Mouse (Mus musculus): Measurements from ENCODE around the gene Eml2.
"Not testable (repeated sequence)": the region's sequence is repeated elsewhere in the genome, so short reads cannot be mapped to it uniquely, and the experiment has no call there.

The Eml2 gene

GRCm38 (mm10) chr7:19175708-19176515 lies at the start of gene Eml2:
Gene Eml2, plus strand, starts transcription at chr7:19176421.
- no peak for DNase-seq (ENCODE audit: low spot score in 2 of 2)

DNA sequence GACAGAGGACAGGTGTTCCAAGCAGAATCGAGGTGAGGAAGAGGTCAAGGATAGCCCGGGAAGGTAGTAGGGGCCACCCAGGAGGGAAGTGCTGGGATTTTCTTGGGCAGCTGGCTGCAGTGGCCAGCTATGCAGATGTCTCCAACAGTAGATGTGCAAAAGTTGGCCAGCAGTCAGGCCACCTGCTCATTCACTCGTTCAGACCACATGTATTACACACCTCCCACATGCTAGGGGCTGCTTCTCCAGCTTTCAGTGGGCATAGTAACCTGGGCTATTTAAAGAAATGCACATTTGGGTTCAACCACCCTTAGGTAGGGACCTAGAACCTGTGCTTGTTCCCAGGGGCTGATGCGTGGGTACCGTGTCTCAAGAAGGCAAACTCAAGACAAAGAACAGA lies 48.5 kb upstream of the Eml2 start:
- no peak for DNase-seq (ENCODE audit: low spot score in 2 of 2)

DNA sequence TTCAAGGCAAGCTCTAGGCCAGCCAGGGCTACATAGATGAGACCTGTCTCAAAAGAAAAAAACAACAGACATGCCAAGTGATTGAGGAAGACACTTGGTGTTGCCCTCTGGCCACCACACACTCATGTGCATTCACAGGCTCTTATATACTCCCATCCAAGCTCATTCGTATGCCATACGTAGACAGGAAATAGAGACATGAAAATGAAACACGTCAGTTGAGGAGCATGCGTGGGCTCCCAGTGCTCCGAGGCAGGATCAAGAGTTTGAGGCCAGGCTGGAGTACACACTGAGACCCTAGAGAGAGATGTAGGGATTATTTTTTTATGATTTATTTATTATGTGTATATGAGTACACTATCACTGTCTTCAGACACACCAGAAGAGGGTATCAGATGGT lies 46.8 kb upstream of the Eml2 start:
- no peak for DNase-seq (ENCODE audit: low spot score in 2 of 2)

GRCm38 (mm10) chr7:19130657-19131056 lies 45.6 kb upstream of the Eml2 start:
- no peak for DNase-seq (ENCODE audit: low spot score in 2 of 2)

DNA sequence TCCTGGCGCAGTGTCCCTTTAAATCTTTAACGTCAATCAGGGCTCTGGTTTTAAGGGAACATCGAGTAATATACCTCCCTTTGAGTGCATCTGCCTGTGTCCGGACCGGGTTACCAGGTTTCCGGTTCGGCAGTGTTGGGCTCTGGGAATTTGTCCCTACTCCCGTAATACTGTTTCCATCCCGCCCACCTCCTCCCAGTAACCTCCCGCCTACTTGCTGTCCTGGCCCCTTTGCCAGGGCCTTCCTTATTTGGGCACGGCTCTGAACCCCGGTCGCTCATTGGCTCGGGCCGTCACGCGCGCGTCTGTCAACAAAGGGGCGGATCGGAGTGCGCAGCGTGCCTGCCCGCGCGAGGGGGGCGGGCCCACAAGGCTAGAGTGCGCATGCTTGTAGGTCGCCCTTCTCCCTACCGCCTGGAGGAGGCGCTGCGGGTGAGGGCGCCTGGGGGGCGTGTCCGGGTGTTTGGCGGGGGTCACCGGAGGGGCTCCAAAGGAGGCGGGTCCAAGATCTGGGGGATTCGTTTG lies 44.8 kb upstream of the Eml2 start:
- DNase-seq (ENCODE audit: low spot score in 2 of 2) = peak; percentile 99

- DNase-seq (ENCODE audit: low spot score in 2 of 2) = no peak
Observed at GRCm38 (mm10) chr7:19136168-19136567, 40.1 kb upstream of the Eml2 start.

- DNase-seq (ENCODE audit: low spot score in 2 of 2) = no peak
Observed at GRCm38 (mm10) chr7:19136673-19137334, 39.4 kb upstream of the Eml2 start.

DNA sequence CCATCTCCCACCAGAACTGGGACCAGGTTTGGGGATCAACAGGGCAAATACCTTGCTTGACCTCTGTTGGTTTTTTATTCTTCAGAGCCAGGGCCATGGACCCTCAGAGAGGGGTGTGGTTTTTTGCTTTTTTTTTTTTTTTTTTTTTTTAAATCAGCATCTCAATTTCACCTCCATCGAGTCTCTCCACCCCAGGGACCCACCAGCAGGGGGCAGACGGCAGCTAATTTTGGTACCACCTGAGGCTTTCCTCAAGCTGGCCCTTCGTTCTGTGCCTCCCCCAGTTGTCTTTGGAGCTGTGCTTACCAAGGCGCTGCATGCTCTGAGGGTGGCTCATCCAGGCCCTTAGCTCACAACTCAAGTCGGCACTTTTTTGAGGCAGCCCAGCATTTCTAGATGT lies 38.8 kb upstream of the Eml2 start:
- no peak for DNase-seq (ENCODE audit: low spot score in 2 of 2)

DNA sequence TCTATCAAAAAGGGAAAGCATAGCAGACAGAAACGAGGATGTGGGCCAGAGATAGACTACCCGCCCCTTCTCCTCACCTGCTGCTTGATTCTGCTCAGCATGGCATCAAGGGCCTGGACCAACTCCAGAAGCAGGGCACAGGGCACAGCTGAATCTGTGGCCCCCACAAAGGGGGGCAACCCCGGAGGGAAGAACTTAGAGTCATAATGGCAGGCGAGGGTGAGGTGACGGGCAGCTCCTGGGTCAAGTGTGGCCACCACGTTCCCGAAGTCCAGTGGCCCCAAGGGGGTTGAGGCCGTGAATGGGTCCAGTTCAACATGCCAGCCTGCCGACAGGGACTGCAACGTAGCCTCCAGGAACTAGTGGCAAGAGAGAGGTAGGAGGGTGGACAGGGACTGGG lies 29.4 kb upstream of the Eml2 start:
- DNase-seq (ENCODE audit: low spot score in 2 of 2) = no peak

- DNase-seq (ENCODE audit: low spot score in 2 of 2) = no peak
Observed at GRCm38 (mm10) chr7:19147497-19148045, 28.6 kb upstream of the Eml2 start.

GRCm38 (mm10) chr7:19148180-19148874 lies 27.9 kb upstream of the Eml2 start:
- DNase-seq (ENCODE audit: low spot score in 2 of 2) = no peak

GRCm38 (mm10) chr7:19148875-19149541 lies 27.2 kb upstream of the Eml2 start, which contains the start of gene Qpctl:
Gene Qpctl, minus strand, starts transcription at chr7:19149291.
- DNase-seq (ENCODE audit: low spot score in 2 of 2) = peak; percentile 99 to 100

DNA sequence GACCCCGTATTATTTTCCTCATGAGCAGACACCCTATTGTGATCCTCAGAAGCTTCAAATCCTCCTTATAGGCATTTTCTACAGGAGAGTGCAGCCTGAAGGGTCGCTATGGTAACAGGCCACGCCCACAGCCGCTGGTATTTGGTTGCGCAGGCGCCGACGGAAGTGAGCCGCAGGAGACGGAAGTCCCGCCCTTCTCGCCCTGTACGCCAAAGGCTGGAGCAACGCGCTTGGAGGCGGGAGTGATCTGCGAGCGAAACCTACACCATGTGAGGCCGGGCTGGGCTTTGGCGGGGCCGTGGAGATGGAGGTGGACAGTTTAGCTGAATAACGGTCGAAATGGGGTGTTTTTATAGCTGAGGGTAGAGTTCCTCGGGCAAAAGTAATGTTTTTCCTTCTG lies 26.6 kb upstream of the Eml2 start, which contains the start of gene Snrpd2:
Gene Snrpd2, plus strand, starts transcription at position 97 of the 400 bp plus-strand sequence.
- peak; percentile 93 to 96 for DNase-seq (ENCODE audit: low spot score in 2 of 2)

GRCm38 (mm10) chr7:19151121-19151520 lies 25.1 kb upstream of the Eml2 start:
- DNase-seq (ENCODE audit: low spot score in 2 of 2) = not testable (repeated sequence)

GRCm38 (mm10) chr7:19154796-19155195 lies 21.4 kb upstream of the Eml2 start:
- DNase-seq (ENCODE audit: low spot score in 2 of 2) = no peak

- DNase-seq (ENCODE audit: low spot score in 2 of 2) = no peak
Observed at GRCm38 (mm10) chr7:19155825-19156475, 20.3 kb upstream of the Eml2 start.

DNA sequence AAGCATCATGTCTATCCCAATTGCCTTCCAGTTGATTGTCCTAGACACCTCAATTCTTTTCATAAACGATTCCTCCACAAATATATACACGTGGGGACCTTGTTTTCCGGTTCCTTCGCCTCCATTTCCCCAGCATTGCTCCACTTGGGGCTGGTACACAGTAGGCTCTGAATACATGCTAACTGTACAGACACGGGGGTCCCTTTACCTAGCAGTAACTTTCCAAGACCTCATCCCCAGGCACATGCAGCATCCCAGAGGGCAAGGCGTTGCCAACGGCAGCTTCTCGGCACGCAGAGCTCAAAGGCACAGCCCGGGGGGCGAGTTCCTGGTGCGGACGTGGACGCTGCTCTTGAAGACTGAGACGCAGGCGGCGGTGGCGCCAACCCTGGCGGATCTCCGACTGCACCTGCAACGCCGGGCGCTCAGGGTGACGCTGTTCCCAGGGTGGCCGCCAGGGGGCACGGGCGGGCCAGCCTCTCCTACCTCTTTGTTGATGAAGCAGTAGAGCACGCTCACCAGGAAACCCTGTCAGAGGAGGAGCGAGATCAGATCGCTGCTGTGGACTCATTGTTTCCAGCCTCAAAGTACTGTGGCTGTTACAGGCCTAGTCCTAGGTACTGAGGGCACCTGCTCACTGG lies 18.9 kb upstream of the Eml2 start:
- DNase-seq (ENCODE audit: low spot score in 2 of 2) = peak; percentile 72 to 87

DNA sequence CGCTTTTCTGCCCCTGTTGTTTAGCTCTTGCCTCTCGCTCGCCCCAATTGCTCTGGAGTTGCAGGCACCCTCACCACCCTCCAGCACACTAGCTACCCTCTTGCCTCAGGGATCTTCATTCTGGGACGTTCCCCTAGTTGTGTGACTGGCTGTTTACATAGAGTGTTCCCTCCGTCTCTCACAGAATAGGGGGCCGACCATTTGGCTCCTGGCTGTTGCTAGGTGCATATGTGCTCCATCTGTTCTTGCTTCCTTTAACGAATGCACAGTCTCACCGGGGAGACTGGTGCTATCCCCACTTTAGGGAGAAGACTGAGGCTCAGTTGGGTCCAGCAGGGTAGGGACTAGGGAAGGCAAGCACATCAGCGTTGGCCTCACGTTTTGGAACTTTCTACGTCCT lies 17.6 kb upstream of the Eml2 start:
- DNase-seq (ENCODE audit: low spot score in 2 of 2) = no peak

DNA sequence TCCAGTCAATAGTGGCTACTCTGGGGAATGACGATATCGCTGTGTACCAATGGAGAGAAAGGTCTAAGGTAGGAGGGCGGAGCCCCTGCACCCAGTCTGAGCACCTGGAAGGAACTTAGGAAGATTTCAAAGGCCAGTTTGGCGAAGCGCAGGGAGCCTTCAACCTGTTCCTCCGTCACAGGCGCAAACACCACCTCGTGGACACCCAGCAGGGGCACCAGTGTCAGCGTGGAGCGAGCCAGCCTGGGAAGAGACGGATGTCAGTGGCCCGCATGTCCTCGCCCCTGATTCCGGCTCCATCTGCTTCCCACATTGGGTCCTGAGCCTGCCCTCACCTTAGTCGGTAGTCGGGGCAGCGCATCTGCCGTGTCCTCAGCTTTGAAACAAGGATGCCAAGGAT lies 16.8 kb upstream of the Eml2 start:
- no peak for DNase-seq (ENCODE audit: low spot score in 2 of 2)

GRCm38 (mm10) chr7:19160115-19160514 lies 16.1 kb upstream of the Eml2 start:
- DNase-seq (ENCODE audit: low spot score in 2 of 2) = no peak

Data from heart, adult 9 months (tissue).